Mouse (Mus musculus) spleen, adult 2 months (tissue): ENCODE results near the gene Sox9.

Experiments
- CTCF ChIP-seq: fragments of 200-500 bp; IDR thresholded peaks from 2 replicates; pipeline ENCODE4 v1.5.1; 2011; ENCODE audit warnings: mild to moderate bottlenecking, inconsistent platforms; ENCODE audit not compliant: insufficient read depth, insufficient read length, insufficient replicate concordance; ENCODE audit errors: extremely low read depth
- POLR2A ChIP-seq: fragments of 200-500 bp; IDR thresholded peaks from 2 replicates; pipeline ENCODE4 v1.6.1; 2011; ENCODE audit warnings: low read depth, low read length, inconsistent platforms

DNA sequence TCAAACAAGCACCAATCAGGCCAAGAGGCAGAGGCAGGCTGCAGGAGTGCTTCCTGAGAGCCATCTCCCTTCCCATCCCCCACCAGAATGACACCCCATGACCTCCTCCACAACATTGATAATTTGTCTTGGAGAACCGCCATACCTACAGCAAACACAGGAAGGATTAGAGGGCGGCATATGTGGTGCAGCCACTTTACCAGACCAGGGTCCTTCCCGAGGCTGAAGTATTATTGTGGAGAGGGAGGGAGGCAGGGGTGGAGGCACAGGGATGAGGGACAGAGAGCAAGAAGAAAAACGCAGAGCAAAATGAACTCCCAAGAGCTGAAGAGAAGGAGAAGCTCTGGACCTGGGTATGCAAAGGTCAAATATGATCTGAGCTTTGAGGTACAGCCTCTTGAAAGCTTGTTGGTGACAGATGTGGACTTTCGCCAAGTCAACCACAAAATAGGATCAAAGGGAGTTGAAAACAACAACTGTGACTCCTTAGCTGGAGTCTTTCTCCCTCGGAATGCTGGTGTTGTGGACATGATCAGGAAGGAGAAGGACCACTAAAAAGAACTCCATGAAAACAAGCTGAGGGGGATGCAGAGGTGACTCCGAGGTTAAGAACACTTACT is 36.7 kb downstream of the Sox9 start:
- TF ChIP-seq POLR2A: no peak
- TF ChIP-seq CTCF: no peak
